Mouse (Mus musculus): Measurements from ENCODE around the gene Nrde2. TPM values are rescaled to one million over a fixed set of nuclear protein-coding genes. Genes with fewer than 3 reads are reported as not detected.
A peak's percentile ranks its signal among the peaks of the same experiment; 100 is the strongest.
"Not testable (repeated sequence)": the region's sequence is repeated elsewhere in the genome, so short reads cannot be mapped to it uniquely, and the experiment has no call there.

The Nrde2 gene
- polyA plus RNA-seq, 1 experiment = 8.1 TPM

GRCm38 (mm10) chr12:100187756-100188430 lies 28.4 kb upstream of the Nrde2 start:
- no peak for TF ChIP-seq POLR2A (IDR thresholded peaks at IDR 0.05; ENCODE audit: control insufficient read depth, low read depth, low read length)
- Histone ChIP-seq H3K4me3 (ENCODE audit: control insufficient read depth, low read depth, low read length) (peak overlapping the region; percentile 97), H3K27me3 (ENCODE audit: control insufficient read depth, insufficient read depth, low read length) (no peaks in the 10 kb centered on the region), H3K27ac (ENCODE audit: control insufficient read depth, insufficient read depth, low read depth, low read length) (peak overlapping the region; percentile 85), H3K4me1 (ENCODE audit: control insufficient read depth, insufficient read depth, low read length) (peaks cover 6% of the 10 kb centered on the region), H3K36me3 (ENCODE audit: control insufficient read depth, insufficient read depth, low read length) (no peaks in the 10 kb centered on the region)

- Histone ChIP-seq H3K27ac (ENCODE audit: control insufficient read depth, insufficient read depth, low read depth, low read length) (peak overlapping the region; percentile 98), H3K27me3 (ENCODE audit: control insufficient read depth, insufficient read depth, low read length) (no peaks in the 10 kb centered on the region), H3K4me1 (ENCODE audit: control insufficient read depth, insufficient read depth, low read length) (peaks cover 6% of the 10 kb centered on the region), H3K4me3 (ENCODE audit: control insufficient read depth, low read depth, low read length) (peak overlapping the region; percentile 97), H3K36me3 (ENCODE audit: control insufficient read depth, insufficient read depth, low read length) (no peaks in the 10 kb centered on the region)
- TF ChIP-seq POLR2A (IDR thresholded peaks at IDR 0.05; ENCODE audit: control insufficient read depth, low read depth, low read length) = peak; percentile 74
- no peak for TF ChIP-seq CTCF (IDR thresholded peaks at IDR 0.05; ENCODE audit: control insufficient read depth, insufficient read depth, insufficient replicate concordance, low read depth, low read length)
These were observed 27.7 kb upstream of the Nrde2 start for GRCm38 (mm10) chr12:100187013-100187755.

- H3K27me3 ChIP-seq (ENCODE audit: control insufficient read depth, insufficient read depth, low read length) = no peaks in the 10 kb centered on the region
- no peak for TF ChIP-seq CTCF (IDR thresholded peaks at IDR 0.05; ENCODE audit: control insufficient read depth, insufficient read depth, insufficient replicate concordance, low read depth, low read length)
- TF ChIP-seq POLR2A (IDR thresholded peaks at IDR 0.05; ENCODE audit: control insufficient read depth, low read depth, low read length) = no peak
- H3K4me3 ChIP-seq (ENCODE audit: control insufficient read depth, low read depth, low read length) = peak overlapping the region; percentile 46
- H3K36me3 ChIP-seq (ENCODE audit: control insufficient read depth, insufficient read depth, low read length) = no peaks in the 10 kb centered on the region
- peaks cover 6% of the 10 kb centered on the region for H3K4me1 ChIP-seq (ENCODE audit: control insufficient read depth, insufficient read depth, low read length)
- H3K27ac ChIP-seq (ENCODE audit: control insufficient read depth, insufficient read depth, low read depth, low read length) = peak overlapping the region; percentile 98
These were observed 26.9 kb upstream of the Nrde2 start for GRCm38 (mm10) chr12:100186376-100186775.

- no peak overlapping the region for H3K27ac ChIP-seq (ENCODE audit: control insufficient read depth, insufficient read depth, low read depth, low read length)
- H3K36me3 ChIP-seq (ENCODE audit: control insufficient read depth, insufficient read depth, low read length) = no peaks in the 10 kb centered on the region
- H3K27me3 ChIP-seq (ENCODE audit: control insufficient read depth, insufficient read depth, low read length) = no peaks in the 10 kb centered on the region
- peak overlapping the region; percentile 11; the same call in 1 of the 2 replicates for H3K4me3 ChIP-seq (ENCODE audit: control insufficient read depth, low read depth, low read length)
- TF ChIP-seq POLR2A (IDR thresholded peaks at IDR 0.05; ENCODE audit: control insufficient read depth, low read depth, low read length) (no peak), CTCF (IDR thresholded peaks at IDR 0.05; ENCODE audit: control insufficient read depth, insufficient read depth, insufficient replicate concordance, low read depth, low read length) (no peak)
- peaks cover 6% of the 10 kb centered on the region for H3K4me1 ChIP-seq (ENCODE audit: control insufficient read depth, insufficient read depth, low read length)
These were observed 26.4 kb upstream of the Nrde2 start for GRCm38 (mm10) chr12:100185897-100186296.

GRCm38 (mm10) chr12:100184976-100185375 lies 25.5 kb upstream of the Nrde2 start:
- H3K27ac ChIP-seq (ENCODE audit: control insufficient read depth, insufficient read depth, low read depth, low read length); H3K36me3 ChIP-seq (ENCODE audit: control insufficient read depth, insufficient read depth, low read length); H3K4me3 ChIP-seq (ENCODE audit: control insufficient read depth, low read depth, low read length); H3K27me3 ChIP-seq (ENCODE audit: control insufficient read depth, insufficient read depth, low read length); H3K4me1 ChIP-seq (ENCODE audit: control insufficient read depth, insufficient read depth, low read length): not testable (repeated sequence)

- H3K36me3 ChIP-seq (ENCODE audit: control insufficient read depth, insufficient read depth, low read length) = no peaks in the 10 kb centered on the region
- H3K27ac ChIP-seq (ENCODE audit: control insufficient read depth, insufficient read depth, low read depth, low read length) = no peak overlapping the region
- TF ChIP-seq CTCF (IDR thresholded peaks at IDR 0.05; ENCODE audit: control insufficient read depth, insufficient read depth, insufficient replicate concordance, low read depth, low read length) (no peak), POLR2A (IDR thresholded peaks at IDR 0.05; ENCODE audit: control insufficient read depth, low read depth, low read length) (no peak)
- peaks cover 6% of the 10 kb centered on the region for H3K4me1 ChIP-seq (ENCODE audit: control insufficient read depth, insufficient read depth, low read length)
- no peak overlapping the region for H3K4me3 ChIP-seq (ENCODE audit: control insufficient read depth, low read depth, low read length)
- no peaks in the 10 kb centered on the region for H3K27me3 ChIP-seq (ENCODE audit: control insufficient read depth, insufficient read depth, low read length)
These were observed 24.5 kb upstream of the Nrde2 start for GRCm38 (mm10) chr12:100183970-100184369.

- H3K4me3 ChIP-seq (ENCODE audit: control insufficient read depth, low read depth, low read length) = no peak overlapping the region
- H3K4me1 ChIP-seq (ENCODE audit: control insufficient read depth, insufficient read depth, low read length) = peaks cover 3% of the 10 kb centered on the region; the same call in 1 of the 2 replicates
- H3K27me3 ChIP-seq (ENCODE audit: control insufficient read depth, insufficient read depth, low read length) = no peaks in the 10 kb centered on the region
- H3K36me3 ChIP-seq (ENCODE audit: control insufficient read depth, insufficient read depth, low read length) = no peaks in the 10 kb centered on the region
- TF ChIP-seq CTCF (IDR thresholded peaks at IDR 0.05; ENCODE audit: control insufficient read depth, insufficient read depth, insufficient replicate concordance, low read depth, low read length) (no peak), POLR2A (IDR thresholded peaks at IDR 0.05; ENCODE audit: control insufficient read depth, low read depth, low read length) (no peak)
- H3K27ac ChIP-seq (ENCODE audit: control insufficient read depth, insufficient read depth, low read depth, low read length) = no peak overlapping the region
These were observed 23.2 kb upstream of the Nrde2 start for GRCm38 (mm10) chr12:100182676-100183075.

Measured in testis, adult 2 months (tissue).